Mouse (Mus musculus) intestine, postnatal 0 days (tissue): ENCODE results near the gene Sar1a. TPM values are rescaled to one million over a fixed set of nuclear protein-coding genes. Genes with fewer than 3 reads are reported as not detected.

ENCODE experiments used
- ATAC-seq: fragments of 200-750 bp; cut with Nextera tagmentation; 2 replicates; pipeline ENCODE4 v1.8.0; 2017; ENCODE audit warnings: mild to moderate bottlenecking, moderate TSS enrichment, moderate library complexity
- H3K27ac ChIP-seq: fragments of 300-500 bp; sonication (generic); 2 replicates; pipeline ENCODE4 v1.5.1; 2014; ENCODE audit warnings: mild to moderate bottlenecking, low read depth, low read length, moderate library complexity
- H3K27me3 ChIP-seq: fragments of 300-500 bp; sonication (generic); replicated peaks from 2 replicates; pipeline ENCODE4 v1.6.1; 2014; ENCODE audit warnings: low read length, mixed read lengths; ENCODE audit not compliant: control insufficient read depth, insufficient read depth
- H3K36me3 ChIP-seq: fragments of 300-500 bp; sonication (generic); 2 replicates; pipeline ENCODE4 v1.6.1; 2014; ENCODE audit warnings: mild to moderate bottlenecking, moderate library complexity; ENCODE audit not compliant: control insufficient read depth, insufficient read depth
- H3K4me1 ChIP-seq: fragments of 300-500 bp; sonication (generic); replicated peaks from 2 replicates; pipeline ENCODE4 v1.6.1; 2014; ENCODE audit warnings: antibody characterized with exemption, low read length, mixed read lengths; ENCODE audit not compliant: control insufficient read depth, insufficient read depth
- H3K4me2 ChIP-seq: fragments of 300-500 bp; sonication (generic); replicated peaks from 2 replicates; pipeline ENCODE4 v1.6.1; 2014; ENCODE audit warnings: low read depth, mild to moderate bottlenecking, moderate library complexity
- H3K4me3 ChIP-seq: fragments of 300-500 bp; sonication (generic); 2 replicates; pipeline ENCODE4 v1.5.1; 2014; ENCODE audit warnings: low read depth, low read length
- H3K9ac ChIP-seq: fragments of 300-500 bp; sonication (generic); 2 replicates; pipeline ENCODE4 v1.6.1; 2014; ENCODE audit warnings: mild to moderate bottlenecking, low read depth, low read length
- H3K9me3 ChIP-seq: fragments of 300-500 bp; sonication (generic); 2 replicates; pipeline ENCODE4 v1.6.1; 2016; ENCODE audit warnings: mixed run types; ENCODE audit not compliant: control insufficient read depth
- CTCF ChIP-seq: sonication (generic); IDR thresholded peaks from 2 replicates; pipeline ENCODE4 v1.5.1; 2016; ENCODE audit warnings: low read depth, mild to moderate bottlenecking, control low read depth, antibody characterized with exemption, moderate library complexity
- WGBS: fragments of 180-500 bp; shearing (Covaris S2); extraction: QIAGEN DNeasy Blood & Tissue Kit; methylation state at CpG from one replicate; pipeline ENCODE4 v1.1.7; 2014; 5-methylcytosine and 5-hydroxymethylcytosine counted together
- polyA plus RNA-seq: library from polyadenylated mRNA; unstranded; fragments of >200 nt; fragmentation: Nextera tagmentation; extraction: Ambion mirVana; gene quantifications from 2 replicates; pipeline ENCODE4 v1.2.1, GENCODE M21; 2015

The Sar1a gene
- polyA plus RNA-seq, 1 experiment from 2014 or later = 111 TPM

DNA sequence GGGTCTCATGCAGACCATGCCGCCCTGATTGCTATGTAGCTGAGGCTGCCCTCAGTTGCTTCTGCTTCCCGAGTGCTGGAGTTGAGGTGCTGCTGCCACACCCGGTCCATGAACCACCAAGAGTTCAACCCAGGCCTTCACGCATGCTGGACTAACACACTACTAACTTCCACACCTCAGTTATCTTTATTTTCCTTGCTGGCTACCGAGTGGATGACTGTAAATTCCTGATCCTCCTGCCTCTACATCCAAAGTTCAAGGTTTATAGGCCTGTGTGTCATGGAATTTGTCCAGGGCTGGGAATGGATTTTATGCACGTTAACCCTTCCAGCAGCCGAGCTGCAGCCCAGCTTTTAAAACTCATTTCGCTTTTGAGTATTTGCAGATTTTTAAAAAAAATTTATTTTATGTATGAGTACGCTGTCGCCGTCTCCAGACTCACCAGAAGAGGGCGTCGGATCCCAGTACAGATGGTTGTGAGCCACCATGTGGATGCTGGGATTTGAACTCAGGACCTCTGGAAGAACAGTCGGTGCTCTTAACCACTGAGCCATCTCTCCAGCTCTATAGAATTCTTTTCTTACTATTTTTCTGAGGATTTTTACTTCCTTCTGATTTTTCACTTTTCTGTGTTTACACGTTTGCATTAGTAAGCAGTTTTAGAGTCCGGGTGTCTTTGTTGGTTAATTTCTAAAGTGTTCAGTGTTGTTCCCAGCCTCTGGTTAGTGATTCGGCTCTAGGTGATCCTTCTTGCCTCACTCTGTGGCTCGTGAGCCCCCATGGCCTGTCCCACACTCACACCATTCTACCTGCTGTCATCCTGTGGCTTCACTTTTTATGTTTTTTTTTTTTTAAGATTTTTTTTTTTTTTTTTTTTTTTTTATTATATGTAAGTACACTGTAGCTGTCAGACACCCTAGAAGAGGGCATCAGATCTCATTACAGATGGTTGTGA is 22.9 kb upstream of the Sar1a start:
- H3K4me2 ChIP-seq = peak overlapping the region; percentile 30
- peak; percentile 90 for ATAC-seq
- H3K4me3 ChIP-seq = no peak overlapping the region
- H3K27me3 ChIP-seq = no peaks in the 10 kb centered on the region
- TF ChIP-seq CTCF = peak; percentile 23; the same call in 1 of the 2 replicates
- H3K4me1 ChIP-seq = 0 out of 2 replicates have a peak, but pooled peaks cover 3% of the 10 kb centered on the region
- H3K27ac ChIP-seq = peak overlapping the region; percentile 75
- H3K9me3 ChIP-seq = no peaks in the 10 kb centered on the region
- peaks cover 33% of the 10 kb centered on the region for H3K36me3 ChIP-seq
- WGBS = 59% methylated on average over 18 of the region's 18 CpGs
- no peak overlapping the region for H3K9ac ChIP-seq

DNA sequence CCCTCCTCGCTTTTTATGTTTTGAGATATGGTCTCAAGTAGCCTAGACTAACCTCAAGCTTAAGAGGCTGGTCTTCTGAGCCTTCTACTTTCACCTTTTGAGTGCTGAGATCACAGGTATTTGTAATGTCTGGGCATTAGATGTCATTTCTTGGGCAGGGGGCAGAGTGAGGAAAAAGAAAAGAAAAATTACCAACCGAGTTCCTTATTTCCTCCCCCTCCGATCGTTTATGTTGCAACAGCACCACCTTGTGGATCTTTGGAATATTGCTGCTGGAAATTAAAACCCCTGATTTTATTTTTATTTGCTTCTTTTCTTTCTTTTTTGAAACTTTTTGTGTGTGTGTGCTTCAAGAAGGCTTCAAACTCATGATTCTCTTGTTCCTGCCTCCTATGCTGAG is 22.1 kb upstream of the Sar1a start:
- no peak for ATAC-seq
- Histone ChIP-seq H3K4me2 (no peak overlapping the region; the same call in 1 of the 2 replicates), H3K36me3 (peaks cover 35% of the 10 kb centered on the region), H3K4me1 (0 out of 2 replicates have a peak, but pooled peaks cover 3% of the 10 kb centered on the region), H3K4me3 (no peak overlapping the region), H3K9ac (no peak overlapping the region), H3K27ac (no peak overlapping the region), H3K9me3 (no peaks in the 10 kb centered on the region), H3K27me3 (no peaks in the 10 kb centered on the region)
- peak; percentile 85 for TF ChIP-seq CTCF
- 23% methylated on average over 4 of the region's 4 CpGs for WGBS

DNA sequence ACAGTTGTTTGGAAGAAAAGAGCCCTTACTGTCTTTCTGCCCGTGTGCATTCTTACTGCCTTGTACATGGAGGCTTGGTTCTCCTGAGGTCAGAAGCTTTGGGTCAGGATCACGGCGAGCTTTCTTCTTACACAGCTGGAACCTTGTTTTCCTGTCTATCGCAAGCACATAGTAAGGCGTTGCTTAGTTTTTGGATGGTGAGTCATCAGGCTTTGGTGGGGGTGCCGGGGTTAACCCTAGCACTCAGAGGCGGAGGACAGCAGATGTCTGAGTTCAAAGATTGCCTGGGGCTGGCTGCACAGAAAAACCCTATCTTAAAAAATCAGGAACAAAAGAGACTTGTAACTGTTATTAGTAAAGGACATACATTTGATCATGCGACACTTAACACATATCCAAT is 18.2 kb upstream of the Sar1a start:
- Histone ChIP-seq H3K9ac (no peak overlapping the region), H3K27me3 (no peaks in the 10 kb centered on the region), H3K27ac (no peak overlapping the region), H3K4me3 (no peak overlapping the region), H3K9me3 (no peaks in the 10 kb centered on the region), H3K4me1 (no peaks in the 10 kb centered on the region), H3K4me2 (no peak overlapping the region), H3K36me3 (peaks cover 57% of the 10 kb centered on the region)
- no peak for ATAC-seq
- 78% methylated on average over 8 of the region's 8 CpGs for WGBS
- no peak for TF ChIP-seq CTCF

DNA sequence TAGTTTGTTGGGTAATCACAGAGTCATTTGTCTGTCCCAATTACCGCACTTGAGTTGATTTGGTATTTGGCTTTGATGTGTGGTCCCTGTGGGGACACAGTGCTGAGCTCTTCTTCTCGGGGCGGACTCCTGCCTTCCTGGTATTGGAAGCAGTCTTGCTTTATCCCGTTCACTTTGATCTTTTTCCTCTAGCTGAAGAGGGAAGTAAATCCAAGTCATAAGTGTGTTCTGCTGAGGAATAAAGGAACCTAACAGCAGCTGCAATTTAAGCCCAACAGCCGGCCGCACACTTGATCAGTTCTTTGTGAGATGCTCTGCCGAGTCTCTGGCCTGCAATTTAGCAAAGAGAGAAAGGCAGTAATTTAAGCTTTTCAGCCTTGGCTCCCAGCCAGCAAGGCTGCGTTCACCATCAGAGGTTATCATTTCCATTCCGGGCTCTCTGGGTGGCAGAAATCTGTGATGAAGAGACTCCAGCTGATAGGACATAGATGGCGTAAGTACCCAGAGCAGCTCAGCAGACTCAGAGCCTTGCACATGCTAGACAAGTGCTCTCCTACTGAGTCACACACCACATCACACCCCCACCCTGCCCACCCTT is 17.6 kb upstream of the Sar1a start:
- Histone ChIP-seq H3K27me3 (no peaks in the 10 kb centered on the region), H3K4me2 (no peak overlapping the region), H3K27ac (no peak overlapping the region), H3K9me3 (no peaks in the 10 kb centered on the region), H3K9ac (no peak overlapping the region), H3K4me1 (no peaks in the 10 kb centered on the region), H3K36me3 (peaks cover 62% of the 10 kb centered on the region), H3K4me3 (no peak overlapping the region)
- TF ChIP-seq CTCF = no peak
- no peak for ATAC-seq
- 63% methylated on average over 10 of the region's 10 CpGs for WGBS

DNA sequence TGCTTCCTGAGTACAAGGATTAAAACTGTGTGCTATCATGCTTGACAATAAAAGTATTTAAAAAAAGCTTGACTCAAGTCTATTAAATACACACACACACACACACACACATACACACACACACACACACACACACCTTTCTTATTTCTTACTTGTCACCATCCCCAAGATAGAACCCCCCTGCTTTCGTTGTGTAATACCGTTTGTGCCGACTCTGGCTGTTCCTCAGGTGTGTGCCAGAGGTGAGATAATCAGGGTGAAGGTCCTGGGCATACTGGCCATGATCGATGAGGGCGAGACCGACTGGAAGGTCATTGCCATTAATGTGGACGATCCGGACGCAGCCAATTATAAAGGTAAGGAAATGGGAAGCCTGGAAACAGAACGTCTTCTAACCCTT is 15.0 kb upstream of the Sar1a start:
- H3K4me2 ChIP-seq = no peak overlapping the region
- H3K9ac ChIP-seq = no peak overlapping the region
- no peaks in the 10 kb centered on the region for H3K27me3 ChIP-seq
- 78% methylated on average over 10 of the region's 10 CpGs for whole genome bisulfite sequencing
- H3K27ac ChIP-seq = no peak overlapping the region
- no peaks in the 10 kb centered on the region for H3K4me1 ChIP-seq
- H3K9me3 ChIP-seq = no peaks in the 10 kb centered on the region
- TF ChIP-seq CTCF = no peak
- ATAC-seq = peak; percentile 38; the same call in 1 of the 2 replicates
- H3K4me3 ChIP-seq = no peak overlapping the region
- H3K36me3 ChIP-seq = peaks cover 76% of the 10 kb centered on the region

DNA sequence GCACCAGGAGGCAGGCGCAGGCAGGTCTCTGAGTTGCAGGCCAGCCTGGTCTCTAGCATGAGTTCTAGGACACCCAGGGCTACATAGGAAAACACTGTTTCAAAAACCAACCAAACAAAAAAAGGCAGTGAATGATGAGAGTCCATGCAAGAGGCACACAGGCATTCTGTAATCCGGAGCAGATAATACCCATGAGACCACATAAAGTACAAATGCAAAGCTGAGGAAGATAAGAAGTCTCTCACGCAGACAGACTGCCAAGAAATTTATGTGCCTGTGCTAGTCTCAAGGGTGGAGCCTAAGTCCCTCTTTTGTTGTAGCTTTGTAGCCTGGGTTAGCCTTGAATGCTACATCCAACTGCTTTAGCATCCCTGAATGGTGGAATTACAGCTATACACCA is 14.4 kb upstream of the Sar1a start:
- no peak overlapping the region for H3K4me3 ChIP-seq
- H3K27ac ChIP-seq = no peak overlapping the region
- H3K9me3 ChIP-seq = no peaks in the 10 kb centered on the region
- H3K9ac ChIP-seq = no peak overlapping the region
- no peak for TF ChIP-seq CTCF
- no peak overlapping the region for H3K4me2 ChIP-seq
- WGBS = 79% methylated on average over 3 of the region's 3 CpGs
- H3K36me3 ChIP-seq = peaks cover 76% of the 10 kb centered on the region
- ATAC-seq = no peak
- H3K27me3 ChIP-seq = no peaks in the 10 kb centered on the region
- H3K4me1 ChIP-seq = no peaks in the 10 kb centered on the region
